Mouse (Mus musculus): ENCODE results near the gene Dlg2.

Gene Dlg2

DNA sequence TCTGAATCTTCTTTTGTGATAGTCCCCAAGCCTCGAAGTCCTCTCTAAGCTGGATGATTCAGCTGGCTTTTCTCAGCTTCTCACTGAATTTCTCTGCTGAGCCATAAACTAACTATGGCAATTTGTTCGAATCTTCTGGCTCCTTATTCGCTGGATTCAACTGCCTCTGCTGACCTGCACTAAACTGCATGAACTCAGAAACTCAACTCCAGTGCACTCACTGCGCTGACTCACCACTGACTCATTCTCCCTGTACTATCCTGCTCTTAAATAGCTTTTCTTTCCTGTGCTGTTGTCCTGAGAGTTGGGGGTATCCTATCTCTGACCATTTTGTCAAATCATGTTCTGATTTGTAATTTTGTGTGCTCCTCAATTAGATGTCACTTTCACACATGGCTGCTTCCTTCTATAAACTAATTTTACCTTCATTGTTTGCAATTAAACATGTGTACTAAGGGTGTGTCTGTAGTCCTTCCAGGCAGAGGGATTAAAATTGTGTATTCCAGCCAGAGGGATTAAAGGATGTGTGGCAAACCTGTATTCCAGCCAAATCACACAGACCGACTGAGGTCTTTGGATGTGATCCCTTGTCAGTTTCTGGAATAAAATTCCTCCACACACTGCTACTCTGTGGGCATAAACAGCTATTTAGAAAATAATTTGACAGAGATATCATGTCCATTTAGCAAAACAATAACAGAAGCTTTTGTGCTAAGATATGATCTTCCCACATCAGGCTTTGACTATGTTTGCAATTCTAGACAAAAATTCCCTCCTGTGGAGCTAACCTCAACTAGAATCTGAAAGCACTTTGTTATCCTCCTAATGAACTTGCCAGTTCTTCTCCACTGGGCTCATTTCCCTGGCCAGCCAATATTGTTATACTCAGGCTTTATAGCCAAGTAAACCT is 1115.0 kb downstream of the Dlg2 start:
- no peak for DNase-seq

DNA sequence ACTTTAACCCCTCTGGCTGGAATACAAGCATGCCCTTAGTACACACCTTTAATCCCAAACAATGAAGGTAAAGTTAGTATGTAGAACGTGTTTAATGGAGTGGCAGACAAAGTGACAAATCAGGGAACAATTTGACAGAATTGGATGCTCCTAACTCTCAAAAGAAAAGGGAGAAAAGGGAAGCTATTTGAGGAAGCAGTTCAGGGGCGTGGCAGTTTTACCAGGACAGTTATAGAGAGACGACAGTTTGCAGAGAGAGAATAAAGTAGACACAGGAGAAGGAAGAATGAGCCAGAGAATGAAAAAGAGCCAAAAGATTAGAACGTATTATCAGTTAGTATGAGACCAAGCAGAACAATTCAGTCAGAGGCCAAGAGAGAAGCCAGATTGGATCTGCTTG is 1122.1 kb downstream of the Dlg2 start:
- no peak for DNase-seq

DNA sequence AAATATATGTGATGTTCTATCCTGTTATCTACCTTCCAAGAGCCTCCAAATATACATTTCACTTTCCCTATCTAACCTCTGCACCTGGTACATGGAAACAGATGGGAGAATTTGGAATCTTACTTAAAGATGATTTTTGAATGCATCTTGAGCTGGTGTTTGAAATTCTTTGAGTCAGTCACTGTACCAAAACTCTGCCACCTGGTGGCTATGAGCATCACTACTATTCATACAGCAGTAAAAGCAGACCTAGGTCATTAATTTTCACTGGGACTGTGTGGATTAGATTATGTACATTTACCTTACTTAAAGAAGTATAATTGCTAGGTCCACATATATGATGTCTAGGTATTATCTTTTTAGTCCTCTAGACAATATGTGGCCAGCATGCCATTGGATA is 1124.8 kb downstream of the Dlg2 start:
- no peak for DNase-seq

DNA sequence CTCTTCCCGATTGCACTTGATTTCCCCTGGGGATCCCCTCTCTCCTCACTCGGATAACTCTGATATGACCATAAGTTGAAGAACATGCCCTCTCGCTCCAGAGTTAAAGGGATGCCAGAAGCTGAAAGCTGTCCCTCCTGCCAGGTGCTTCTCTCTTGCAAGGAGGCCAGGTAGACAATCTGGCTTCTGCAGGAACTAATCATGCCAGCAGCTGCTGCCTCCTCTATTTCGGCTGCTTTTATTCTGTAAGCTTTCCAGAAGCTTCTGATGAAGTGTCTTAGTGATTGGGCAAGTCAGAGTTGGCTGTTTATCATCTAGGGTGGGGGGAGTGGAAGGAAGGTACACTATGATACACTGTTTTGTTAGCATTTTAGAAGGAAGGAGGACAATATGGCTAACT is 1127.1 kb downstream of the Dlg2 start:
- DNase-seq, result no peak

DNA sequence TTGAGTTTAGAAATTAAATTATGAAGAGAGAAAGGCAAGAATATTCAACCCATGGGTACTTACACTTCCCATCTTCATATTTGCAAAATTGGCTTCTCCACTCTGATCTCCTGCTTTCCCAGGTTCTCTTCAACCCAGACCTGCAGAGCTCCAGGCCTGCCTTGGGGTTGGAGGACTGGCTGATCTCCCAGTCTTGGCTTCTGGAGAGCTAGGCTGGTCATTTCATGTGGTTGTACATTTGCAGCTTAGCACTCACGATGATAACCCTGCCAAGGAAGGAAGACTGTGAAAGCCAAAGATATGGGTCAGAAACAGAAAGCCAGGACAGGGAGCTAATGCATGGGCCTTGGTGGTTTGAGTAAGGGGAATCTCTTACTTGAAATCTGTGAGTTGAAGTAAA is 1176.6 kb downstream of the Dlg2 start:
- no peak for DNase-seq

- no peak for DNase-seq
Measured at GRCm38 (mm10) chr7:91659498-91659897, 1183.0 kb downstream of the Dlg2 start.

DNA sequence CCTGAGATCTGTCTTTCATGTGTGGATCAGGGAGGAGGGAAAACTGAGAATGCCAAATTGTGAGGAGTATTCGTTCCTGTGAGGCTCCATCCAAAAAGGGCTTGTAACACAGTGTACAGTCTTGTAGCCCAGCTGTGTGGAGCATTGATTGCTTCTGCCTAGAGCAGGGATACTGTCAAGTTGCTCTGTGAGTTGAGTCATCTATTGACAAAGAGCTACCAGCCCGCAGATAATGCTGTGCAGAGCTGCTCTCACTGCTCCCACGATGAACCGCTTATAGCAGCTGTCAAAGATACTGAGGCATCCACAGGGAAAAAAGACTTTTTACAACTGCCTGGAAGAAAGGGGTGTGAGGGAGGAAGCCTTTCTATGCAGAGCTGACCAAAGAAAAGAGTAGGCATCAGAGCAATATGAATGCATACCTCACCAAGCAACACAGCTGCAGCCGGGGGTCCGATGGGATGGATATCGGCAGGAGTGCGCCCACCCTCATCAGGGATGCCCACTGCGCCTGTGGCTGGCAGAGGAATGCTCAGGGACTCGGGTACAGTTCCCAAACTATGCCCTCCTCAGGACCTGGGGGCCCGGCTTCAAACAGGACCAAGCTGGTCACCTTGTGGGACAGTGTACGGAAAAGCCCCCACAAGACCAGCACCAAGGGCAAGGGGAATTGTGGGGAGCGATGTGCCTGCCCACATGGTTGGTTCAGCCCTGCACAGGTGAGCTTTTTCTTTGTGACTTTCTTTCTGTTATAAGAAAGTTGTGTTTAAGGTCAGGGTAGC is 1196.0 kb downstream of the Dlg2 start:
- no peak for DNase-seq

GRCm38 (mm10) chr7:91674401-91674800 is 1197.9 kb downstream of the Dlg2 start:
- no peak for DNase-seq

DNA sequence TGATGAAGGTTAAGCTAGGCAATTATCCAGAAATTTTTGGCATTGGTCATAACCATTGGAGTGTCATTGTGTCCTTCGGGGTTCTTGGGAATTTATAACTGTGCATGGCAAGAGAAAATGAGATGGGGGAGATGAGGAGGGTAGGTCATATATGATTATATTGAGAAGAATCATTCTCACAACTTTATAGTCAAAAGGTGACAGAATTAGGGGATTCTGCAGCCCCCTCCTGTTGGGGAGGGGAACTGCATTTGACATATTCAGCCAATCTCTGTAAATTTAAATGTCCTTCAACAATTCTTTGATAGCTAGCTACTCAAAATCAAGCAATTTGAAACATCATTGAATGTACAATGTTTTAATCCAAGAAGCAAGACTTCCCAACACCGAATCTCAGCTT is 1201.5 kb downstream of the Dlg2 start:
- DNase-seq, result no peak

DNA sequence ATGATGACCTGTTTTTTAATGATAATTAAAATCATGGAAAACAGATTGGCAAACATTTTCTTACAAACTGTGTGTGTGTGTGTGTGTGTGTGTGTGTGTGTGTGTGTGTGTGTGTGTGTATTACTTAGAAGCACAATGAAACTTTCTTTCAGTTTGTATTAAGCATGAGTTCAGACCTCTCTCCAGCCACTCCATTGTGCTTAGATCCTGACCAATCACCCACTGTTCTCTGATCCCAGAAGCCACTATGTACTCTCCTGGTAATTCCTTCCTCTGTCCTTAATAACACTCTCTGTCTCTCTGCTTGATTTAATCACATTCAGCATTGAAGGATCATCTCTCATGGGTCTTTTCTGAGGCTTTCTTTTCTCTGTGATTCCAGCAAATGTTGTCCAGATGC is 1211.5 kb downstream of the Dlg2 start:
- no peak for DNase-seq

DNA sequence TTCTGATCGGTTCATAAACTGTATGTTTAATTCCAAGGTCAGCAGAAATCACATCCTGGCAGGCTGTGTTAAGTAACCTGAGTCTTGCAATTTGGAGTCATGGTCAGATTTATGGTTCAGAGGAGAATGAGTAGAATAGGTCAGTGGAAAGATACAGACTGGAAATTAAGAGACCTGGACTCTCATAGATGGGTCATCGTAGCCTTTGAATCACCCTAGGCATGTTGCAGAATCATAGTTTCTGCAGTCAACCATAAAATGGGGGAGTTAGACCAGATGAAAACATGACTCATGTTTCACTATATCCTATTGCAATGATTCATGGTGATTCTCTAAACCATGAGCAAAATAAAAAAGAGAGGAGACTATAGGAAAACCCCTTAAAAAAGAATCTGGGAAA is 1213.4 kb downstream of the Dlg2 start:
- DNase-seq, result no peak

DNA sequence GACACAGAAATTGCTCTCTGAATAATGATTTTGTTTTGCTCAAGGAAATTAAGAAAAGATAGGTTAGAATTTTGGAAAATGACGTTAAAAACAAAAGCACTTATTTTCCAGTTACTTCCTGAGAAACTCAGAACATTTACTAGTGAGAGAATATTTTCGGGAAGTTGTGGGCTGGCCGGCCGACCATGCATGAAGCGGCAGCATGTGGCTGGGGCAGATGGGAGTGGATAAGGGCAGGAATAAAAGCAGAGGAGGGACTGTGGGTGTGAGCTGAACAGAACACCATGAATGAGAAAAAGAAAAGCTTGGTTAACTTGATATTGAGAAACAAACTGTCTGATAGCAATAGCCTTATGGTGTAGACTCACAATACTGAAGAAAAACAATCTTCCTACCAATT is 1233.4 kb downstream of the Dlg2 start:
- no peak for DNase-seq

- DNase-seq, result no peak
Measured at GRCm38 (mm10) chr7:91711184-91711583, 1234.7 kb downstream of the Dlg2 start.

DNA sequence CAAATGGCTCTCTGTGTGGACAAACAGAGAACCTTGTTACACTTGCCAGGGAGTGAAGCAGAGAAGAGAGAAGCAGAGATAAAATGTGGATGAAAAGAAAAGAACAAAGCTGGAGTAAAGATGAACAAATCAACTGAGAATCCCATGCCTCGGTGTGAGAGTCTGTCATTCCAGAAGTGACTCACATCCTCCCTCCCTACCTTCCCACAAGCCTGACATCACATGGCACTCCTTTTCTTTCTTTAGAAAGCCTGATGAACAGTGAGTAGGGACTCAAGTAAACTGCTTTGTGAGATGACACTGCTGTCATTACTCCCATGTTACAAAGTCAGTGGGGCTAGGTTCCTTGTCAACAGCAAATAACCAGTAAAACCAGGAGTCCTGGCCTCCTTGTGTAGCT is 1239.3 kb downstream of the Dlg2 start:
- no peak for DNase-seq

DNA sequence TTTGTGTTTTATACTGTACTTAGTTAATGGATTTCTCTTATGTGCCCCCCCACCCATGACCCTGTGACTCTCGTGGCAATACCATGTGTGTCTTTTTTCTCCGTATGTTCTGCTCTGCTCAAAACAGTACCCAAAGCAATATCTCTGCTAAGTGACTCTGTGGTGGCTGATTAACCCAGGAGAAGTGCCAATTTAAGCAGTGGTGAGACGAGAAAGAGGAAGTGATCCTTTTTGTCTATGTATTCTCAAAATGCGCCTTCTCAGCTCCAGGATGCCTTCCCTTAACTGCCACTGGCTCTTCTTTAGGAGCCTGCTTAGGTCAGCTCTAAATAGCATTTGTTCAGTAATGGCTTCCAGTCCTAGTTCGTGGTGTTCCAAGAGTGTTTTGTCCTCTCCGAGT is 1240.2 kb downstream of the Dlg2 start:
- DNase-seq, result no peak

DNA sequence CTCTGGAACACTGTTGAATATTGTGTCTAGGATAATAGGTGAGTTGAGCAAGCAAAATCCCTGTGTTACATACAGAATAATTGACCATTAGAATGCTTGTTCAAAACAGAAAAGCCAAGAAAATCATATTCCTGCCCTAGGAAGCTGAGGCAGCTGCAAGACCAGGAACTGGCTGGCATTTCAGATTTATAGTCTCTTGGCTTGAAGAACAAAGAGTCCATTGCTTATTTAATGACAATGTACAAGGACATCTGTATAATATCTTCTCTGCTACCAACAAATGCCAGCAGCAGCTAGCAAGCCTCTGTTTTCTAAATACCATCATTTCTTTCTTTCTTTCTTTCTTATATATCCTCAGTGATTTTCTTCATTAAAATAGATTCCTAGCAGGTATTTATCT is 1243.8 kb downstream of the Dlg2 start:
- DNase-seq, result no peak

GRCm38 (mm10) chr7:91724397-91724796 is 1247.9 kb downstream of the Dlg2 start:
- no peak for DNase-seq

DNA sequence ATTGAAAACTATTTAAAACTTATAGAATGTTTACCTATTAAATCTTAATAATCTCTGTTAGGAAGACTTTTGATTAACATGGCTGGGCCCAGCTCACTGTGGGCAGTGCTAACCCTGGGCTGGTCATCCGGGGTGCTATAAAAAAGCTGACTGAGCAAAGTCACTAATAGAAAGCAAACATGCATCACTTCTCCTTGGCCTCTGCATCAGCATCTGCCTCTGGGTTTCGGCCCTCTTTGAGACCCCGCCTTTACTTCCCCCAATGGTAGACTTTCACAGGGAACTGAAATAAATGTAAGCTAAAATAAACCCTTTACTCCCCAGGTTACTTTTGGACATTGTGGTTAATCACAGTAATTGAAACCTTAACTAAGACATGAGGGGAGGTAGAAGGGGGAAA is 1264.3 kb downstream of the Dlg2 start:
- no peak for DNase-seq

DNA sequence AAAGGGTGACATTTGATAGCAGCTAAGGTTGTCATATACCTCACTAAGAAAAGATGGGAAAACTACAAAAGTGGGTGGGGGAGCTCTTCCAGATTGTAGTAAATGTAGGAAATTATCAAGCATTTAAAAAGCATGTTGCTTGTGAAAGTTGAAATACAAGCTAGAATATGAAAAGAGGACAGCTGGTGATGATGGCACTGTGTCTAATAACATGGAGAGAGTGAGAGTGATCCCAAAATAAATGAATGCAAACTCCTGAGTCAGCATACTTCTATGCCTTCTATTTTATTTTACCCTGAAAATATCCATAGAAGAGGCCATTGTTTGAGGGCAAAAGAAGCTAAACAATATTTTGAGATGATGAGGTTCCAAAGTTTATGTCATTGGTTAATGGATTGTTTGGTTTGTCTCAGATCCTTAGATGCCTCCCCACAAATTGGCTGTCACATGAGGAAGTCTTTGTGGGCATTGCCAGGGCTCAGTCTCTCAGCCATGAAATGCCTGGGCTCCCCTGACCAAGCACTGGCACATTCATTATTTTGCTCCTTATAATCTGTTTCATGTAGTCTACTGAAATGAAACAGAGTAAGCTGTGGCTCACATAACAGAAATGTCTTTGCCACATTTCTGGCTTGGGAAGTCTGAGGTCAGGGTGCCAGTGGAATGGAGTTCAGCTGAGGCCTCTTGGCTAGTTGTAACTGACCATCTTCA is 1276.8 kb downstream of the Dlg2 start:
- no peak for DNase-seq

- DNase-seq, result no peak
Measured at GRCm38 (mm10) chr7:91767648-91768047, 1291.2 kb downstream of the Dlg2 start.

GRCm38 (mm10) chr7:91778673-91779072 is 1302.2 kb downstream of the Dlg2 start:
- no peak for DNase-seq

GRCm38 (mm10) chr7:91784617-91785016 is 1308.1 kb downstream of the Dlg2 start:
- no peak for DNase-seq

DNA sequence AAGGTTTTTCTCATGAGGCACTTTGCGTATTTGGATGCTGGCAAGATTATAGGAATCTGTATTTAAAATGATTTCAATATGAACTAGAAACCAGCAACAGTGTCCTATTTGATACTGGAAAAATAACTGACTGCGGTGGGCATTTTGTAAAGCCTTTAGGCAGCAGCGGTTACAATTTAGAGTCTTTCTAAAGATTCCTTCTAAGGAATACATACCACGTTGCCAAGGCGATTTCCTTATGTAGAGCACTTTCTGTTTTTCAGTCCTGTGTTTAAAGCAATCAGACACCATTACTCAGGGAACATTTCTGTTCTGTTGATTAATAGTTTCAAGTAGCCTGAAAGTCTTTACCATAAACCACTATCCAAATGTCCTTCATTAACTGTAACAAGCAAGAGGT is 1309.0 kb downstream of the Dlg2 start:
- DNase-seq, result no peak

- DNase-seq, result no peak
Measured at GRCm38 (mm10) chr7:91785871-91786270, 1309.4 kb downstream of the Dlg2 start.

Measured in lung, postnatal 14 days (tissue).